Mouse (Mus musculus): ENCODE results near the gene Neb.

DNA sequence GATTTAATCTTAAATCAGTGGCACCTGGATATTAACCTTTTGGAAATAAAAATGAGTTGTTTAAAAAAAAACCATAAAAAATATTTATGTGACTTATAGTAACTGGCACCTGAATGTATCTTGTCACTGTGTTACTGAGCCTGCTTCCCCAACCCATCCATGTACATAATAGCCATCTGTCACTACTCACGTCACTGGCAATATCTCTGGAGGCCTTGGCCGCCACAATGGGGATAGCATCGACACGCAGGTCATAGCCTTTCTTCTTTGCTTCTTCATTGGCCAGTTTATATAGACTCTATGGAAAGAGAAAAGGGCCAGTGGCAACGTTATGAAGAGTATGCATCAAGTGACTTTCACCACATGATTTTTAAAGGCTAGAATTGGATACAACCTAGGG, 133.2 kb downstream of the Neb start:
- TF ChIP-seq CTCF (conservative IDR thresholded peaks at IDR 0.05; ENCODE audit: low read length) (no peak), POU5F1 (IDR thresholded peaks at IDR 0.05; ENCODE audit: borderline replicate concordance, low read length) (no peak)
